ENCODE assay signal across 8 mouse cellular contexts in genomic region chr4:139092356-139093195, GRCm38 (mm10). TPM values are rescaled to one million over a fixed set of nuclear protein-coding genes. Genes with fewer than 3 reads are reported as not detected.
DNase-seq lines count a peak whose midpoint lies in the region; ATAC-seq and TF ChIP-seq lines count a peak whose summit lies in the region.

Gene Nbl1 (minus strand): TSS chr4:139092993.

- peak within 1 kb of the TSS; percentile 93 for H3K4me2 ChIP-seq in intestine, postnatal 0 days (replicated peaks; ENCODE audit: low read depth)
- peak within 1 kb of the TSS; percentile 69 for H3K4me2 ChIP-seq in liver, embryonic 12.5 days
- H3K4me2 ChIP-seq in neural tube, embryonic 13.5 days: peak within 1 kb of the TSS; percentile 92

- H3K9ac ChIP-seq in intestine, postnatal 0 days (ENCODE audit: low read depth, low read length): peak within 1 kb of the TSS; percentile 64
- peak within 1 kb of the TSS; percentile 41; the same call in 1 of the 2 replicates for H3K9ac ChIP-seq in liver, embryonic 12.5 days
- peak within 1 kb of the TSS; percentile 81 for H3K9ac ChIP-seq in neural tube, embryonic 13.5 days

- peak; percentile 35 for DNase-seq in embryo, embryonic 10 days (ENCODE audit: low spot score)
- DNase-seq in embryo, embryonic 9.5 days (ENCODE audit: extremely low spot score): no peak
- DNase-seq in brain, adult 2 months (ENCODE audit: low read depth, low spot score): peak; percentile 36
- DNase-seq in thymus, postnatal 25 days: no peak

- no peaks in the 10 kb centered on the region; the same call in 1 of the 2 replicates for H3K36me3 ChIP-seq in intestine, postnatal 0 days (ENCODE audit: control insufficient read depth, insufficient read depth)
- no peaks in the 10 kb centered on the region for H3K36me3 ChIP-seq in liver, embryonic 12.5 days
- H3K36me3 ChIP-seq in neural tube, embryonic 13.5 days: no peaks in the 10 kb centered on the region

- peak within 1 kb of the TSS; percentile 65 for H3K4me3 ChIP-seq in intestine, postnatal 0 days (ENCODE audit: low read depth, low read length)
- H3K4me3 ChIP-seq in liver, embryonic 12.5 days: peak within 1 kb of the TSS; percentile 51
- peak within 1 kb of the TSS; percentile 64 for H3K4me3 ChIP-seq in neural tube, embryonic 13.5 days

- peak; percentile 47; the same call in 1 of the 2 replicates for ATAC-seq in granulocyte monocyte progenitor cell, adult 5-6 weeks (replicated peaks; ENCODE audit: poor library complexity, severe bottlenecking)
- ATAC-seq in intestine, postnatal 0 days: no peak
- no peak for ATAC-seq in liver, embryonic 12.5 days
- no peak for ATAC-seq in neural tube, embryonic 13.5 days (ENCODE audit: low read depth)

- H3K27ac ChIP-seq in intestine, postnatal 0 days (ENCODE audit: low read depth, low read length): no peak within 1 kb of the TSS
- H3K27ac ChIP-seq in liver, embryonic 12.5 days: no peak within 1 kb of the TSS
- H3K27ac ChIP-seq in neural tube, embryonic 13.5 days (replicated peaks): peak within 1 kb of the TSS; percentile 85

- no peak for TF ChIP-seq CTCF in intestine, postnatal 0 days (IDR thresholded peaks at IDR 0.05; ENCODE audit: low read depth)

- under 1% methylated on average over 98 of the region's 105 CpGs for WGBS in intestine, postnatal 0 days
- WGBS in liver, embryonic 12.5 days (ENCODE audit: insufficient replicate concordance): 2% methylated on average over 82 of the region's 105 CpGs
- WGBS in neural tube, embryonic 13.5 days: under 1% methylated on average over 82 of the region's 105 CpGs

- H3K4me1 ChIP-seq in intestine, postnatal 0 days (replicated peaks; ENCODE audit: control insufficient read depth, insufficient read depth, low read length): peaks cover 8% of the 10 kb centered on the region; the same call in 1 of the 2 replicates
- no peaks in the 10 kb centered on the region for H3K4me1 ChIP-seq in liver, embryonic 12.5 days
- H3K4me1 ChIP-seq in neural tube, embryonic 13.5 days (replicated peaks): peaks cover 45% of the 10 kb centered on the region

- H3K9me3 ChIP-seq in intestine, postnatal 0 days (ENCODE audit: control insufficient read depth): no peaks in the 10 kb centered on the region
- peaks cover 7% of the 10 kb centered on the region; the same call in 1 of the 2 replicates for H3K9me3 ChIP-seq in liver, embryonic 12.5 days (replicated peaks)
- H3K9me3 ChIP-seq in neural tube, embryonic 13.5 days: no peaks in the 10 kb centered on the region; the same call in 1 of the 2 replicates

- 0 out of 2 replicates have a peak, but pooled peaks cover 17% of the 10 kb centered on the region for H3K27me3 ChIP-seq in intestine, postnatal 0 days (replicated peaks; ENCODE audit: control insufficient read depth, insufficient read depth, low read length)
- H3K27me3 ChIP-seq in liver, embryonic 12.5 days (replicated peaks): peaks cover 95% of the 10 kb centered on the region
- peaks cover 62% of the 10 kb centered on the region for H3K27me3 ChIP-seq in neural tube, embryonic 13.5 days

RNA-seq across cellular contexts. Expression of gene Nbl1, which starts in this region (rescaled TPM):
- total RNA-seq in granulocyte monocyte progenitor cell, adult 5-6 weeks (2014; fragmentation: Nextera tagmentation): not detected in 2 replicates
- not detected in 2 replicates for total RNA-seq in granulocyte monocyte progenitor cell, adult 5-6 weeks (2017)
- polyA plus RNA-seq in intestine, postnatal 0 days (2015; fragmentation: Nextera tagmentation; extraction: Ambion mirVana): 37.6 and 39.9 TPM in 2 replicates
- 2.1 and 2.5 TPM in 2 replicates for polyA plus RNA-seq in liver, embryonic 12.5 days (2016; fragmentation: Nextera tagmentation; extraction: Ambion mirVana)
- polyA plus RNA-seq in neural tube, embryonic 13.5 days (2015; fragmentation: Nextera tagmentation; extraction: Ambion mirVana): 49.1 and 59.7 TPM in 2 replicates

Comparison
In these comparisons a context has a peak if more than half of its experiments do, and no peak if none do; other contexts are left out.
1. RNA of gene Nbl1 (polyA plus RNA-seq): 49.1 to 59.7 TPM in neural tube, embryonic 13.5 days and 37.6 to 39.9 TPM in intestine, postnatal 0 days; 2.1 to 2.5 TPM in liver, embryonic 12.5 days; every median in the first group is over 10 times any median in the second.
2. DNase-seq: peak in embryo, embryonic 10 days (single experiment) and brain, adult 2 months (single experiment); none in embryo, embryonic 9.5 days (single experiment) and thymus, postnatal 25 days (single experiment).
3. Peak in ATAC-seq in granulocyte monocyte progenitor cell, adult 5-6 weeks; RNA of the gene not detected or under 1 TPM.
4. Peak in every context shown above with its lines, with median percentiles within 50 percentile points of each other: H3K4me2 ChIP-seq, H3K4me3 ChIP-seq and H3K9ac ChIP-seq.